Mouse (Mus musculus) midbrain, embryonic 15.5 days (tissue): Measurements from ENCODE around the gene Plppr1. TPM values are rescaled to one million over a fixed set of nuclear protein-coding genes. Genes with fewer than 3 reads are reported as not detected.

Source experiments
- ATAC-seq: fragments of 200-750 bp; cut with Nextera tagmentation; replicated peaks from 2 replicates; pipeline ENCODE4 v1.8.0; 2017; ENCODE audit warnings: moderate TSS enrichment
- H3K27ac ChIP-seq: fragments of 300-500 bp; sonication (generic); 2 replicates; pipeline ENCODE4 v1.5.1; 2015; ENCODE audit warnings: mild to moderate bottlenecking, inconsistent platforms
- H3K27me3 ChIP-seq: fragments of 300-500 bp; sonication (generic); replicated peaks from 2 replicates; pipeline ENCODE4 v1.6.1; 2015; ENCODE audit warnings: inconsistent platforms
- H3K36me3 ChIP-seq: fragments of 300-500 bp; sonication (generic); replicated peaks from 2 replicates; pipeline ENCODE4 v1.6.1; 2015; ENCODE audit warnings: inconsistent platforms
- H3K4me1 ChIP-seq: fragments of 300-500 bp; sonication (generic); 2 replicates; pipeline ENCODE4 v1.6.1; 2015; ENCODE audit warnings: inconsistent platforms
- H3K4me2 ChIP-seq: fragments of 300-500 bp; sonication (generic); 2 replicates; pipeline ENCODE4 v1.6.1; 2015; ENCODE audit warnings: inconsistent platforms, mild to moderate bottlenecking, moderate library complexity
- H3K4me3 ChIP-seq: fragments of 300-500 bp; sonication (generic); 2 replicates; pipeline ENCODE4 v1.5.1; 2015; ENCODE audit warnings: mild to moderate bottlenecking, inconsistent platforms
- H3K9ac ChIP-seq: fragments of 300-500 bp; sonication (generic); 2 replicates; pipeline ENCODE4 v1.6.1; 2015; ENCODE audit warnings: mild to moderate bottlenecking, inconsistent platforms
- H3K9me3 ChIP-seq: fragments of 300-500 bp; sonication (generic); 2 replicates; pipeline ENCODE4 v1.6.1; 2016; ENCODE audit warnings: inconsistent platforms
- WGBS: fragments of 180-500 bp; shearing (Covaris S2); methylation state at CpG from one replicate; pipeline ENCODE4 v1.1.7; 2015; ENCODE audit warnings: mixed read lengths; 5-methylcytosine and 5-hydroxymethylcytosine counted together
- polyA plus RNA-seq: library from polyadenylated mRNA; unstranded; fragments of >200 nt; fragmentation: Nextera tagmentation; extraction: Ambion mirVana; gene quantifications from 2 replicates; pipeline ENCODE4 v1.2.1, GENCODE M21; 2015

The Plppr1 gene
- polyA plus RNA-seq, 1 experiment from 2014 or later = 57.7 TPM

- Histone ChIP-seq H3K27ac (no peak overlapping the region), H3K27me3 (no peaks in the 10 kb centered on the region), H3K9ac (no peak overlapping the region), H3K4me3 (no peak overlapping the region), H3K4me2 (no peak overlapping the region), H3K36me3 (no peaks in the 10 kb centered on the region), H3K4me1 (peaks cover 14% of the 10 kb centered on the region), H3K9me3 (no peaks in the 10 kb centered on the region)
- WGBS = 7% methylated on average over 1 of the region's 1 CpGs
- ATAC-seq = 0 out of 2 replicates have a peak, but pooled peaks have one; percentile 30
Measured at GRCm38 (mm10) chr4:49079399-49079798, 20.3 kb downstream of the Plppr1 start.

- no peak overlapping the region for H3K4me2 ChIP-seq
- WGBS = 18% methylated on average over 3 of the region's 3 CpGs
- no peak overlapping the region for H3K9ac ChIP-seq
- H3K27me3 ChIP-seq = no peaks in the 10 kb centered on the region
- H3K4me3 ChIP-seq = no peak overlapping the region
- H3K9me3 ChIP-seq = no peaks in the 10 kb centered on the region
- peaks cover 8% of the 10 kb centered on the region; the same call in 1 of the 2 replicates for H3K4me1 ChIP-seq
- H3K36me3 ChIP-seq = no peaks in the 10 kb centered on the region
- no peak overlapping the region for H3K27ac ChIP-seq
- no peak for ATAC-seq
Measured at GRCm38 (mm10) chr4:49088205-49088604, 29.1 kb downstream of the Plppr1 start.

GRCm38 (mm10) chr4:49090461-49090860 is 31.4 kb downstream of the Plppr1 start:
- H3K27ac ChIP-seq = no peak overlapping the region
- H3K36me3 ChIP-seq = no peaks in the 10 kb centered on the region
- H3K4me3 ChIP-seq = no peak overlapping the region
- no peaks in the 10 kb centered on the region for H3K9me3 ChIP-seq
- no peak for ATAC-seq
- H3K27me3 ChIP-seq = no peaks in the 10 kb centered on the region
- WGBS = 93% methylated on average over 1 of the region's 1 CpGs
- no peak overlapping the region for H3K4me2 ChIP-seq
- peaks cover 8% of the 10 kb centered on the region; the same call in 1 of the 2 replicates for H3K4me1 ChIP-seq
- H3K9ac ChIP-seq = no peak overlapping the region

GRCm38 (mm10) chr4:49099448-49099847 is 40.4 kb downstream of the Plppr1 start:
- H3K9ac ChIP-seq = no peak overlapping the region
- ATAC-seq = no peak
- 81% methylated on average over 2 of the region's 2 CpGs for WGBS
- H3K4me1 ChIP-seq = peaks cover 13% of the 10 kb centered on the region
- no peaks in the 10 kb centered on the region for H3K27me3 ChIP-seq
- no peak overlapping the region for H3K4me3 ChIP-seq
- H3K36me3 ChIP-seq = no peaks in the 10 kb centered on the region
- H3K27ac ChIP-seq = no peak overlapping the region
- no peaks in the 10 kb centered on the region for H3K9me3 ChIP-seq
- H3K4me2 ChIP-seq = no peak overlapping the region

GRCm38 (mm10) chr4:49101934-49102768 is 43.1 kb downstream of the Plppr1 start:
- Histone ChIP-seq H3K27ac (peak overlapping the region; percentile 45), H3K9me3 (no peaks in the 10 kb centered on the region), H3K4me1 (peaks cover 13% of the 10 kb centered on the region), H3K4me3 (no peak overlapping the region), H3K36me3 (no peaks in the 10 kb centered on the region), H3K4me2 (no peak overlapping the region), H3K9ac (no peak overlapping the region), H3K27me3 (no peaks in the 10 kb centered on the region)
- 15% methylated on average over 7 of the region's 7 CpGs for WGBS
- ATAC-seq = no peak

- Histone ChIP-seq H3K36me3 (no peaks in the 10 kb centered on the region), H3K4me2 (no peak overlapping the region), H3K9me3 (no peaks in the 10 kb centered on the region), H3K4me3 (no peak overlapping the region), H3K27ac (peak overlapping the region; percentile 45; the same call in 1 of the 2 replicates), H3K9ac (no peak overlapping the region), H3K27me3 (no peaks in the 10 kb centered on the region), H3K4me1 (peaks cover 13% of the 10 kb centered on the region)
- ATAC-seq = no peak
- WGBS = 40% methylated on average over 4 of the region's 4 CpGs
Measured at GRCm38 (mm10) chr4:49102769-49103193, 43.7 kb downstream of the Plppr1 start.

- WGBS = 91% methylated on average over 8 of the region's 8 CpGs
- Histone ChIP-seq H3K27me3 (no peaks in the 10 kb centered on the region), H3K4me2 (no peak overlapping the region), H3K27ac (no peak overlapping the region), H3K4me3 (no peak overlapping the region), H3K36me3 (no peaks in the 10 kb centered on the region), H3K9me3 (no peaks in the 10 kb centered on the region), H3K9ac (no peak overlapping the region), H3K4me1 (peaks cover 20% of the 10 kb centered on the region)
- no peak for ATAC-seq
Measured at GRCm38 (mm10) chr4:49104860-49105259, 45.8 kb downstream of the Plppr1 start.

GRCm38 (mm10) chr4:49107895-49108294 is 48.8 kb downstream of the Plppr1 start:
- Histone ChIP-seq H3K4me2 (no peak overlapping the region), H3K4me3 (no peak overlapping the region), H3K4me1 (peaks cover 11% of the 10 kb centered on the region), H3K9ac (no peak overlapping the region), H3K27me3 (no peaks in the 10 kb centered on the region), H3K36me3 (no peaks in the 10 kb centered on the region), H3K9me3 (no peaks in the 10 kb centered on the region), H3K27ac (no peak overlapping the region)
- 91% methylated on average over 4 of the region's 4 CpGs for WGBS
- ATAC-seq = no peak

GRCm38 (mm10) chr4:49108371-49108770 is 49.3 kb downstream of the Plppr1 start:
- no peaks in the 10 kb centered on the region for H3K36me3 ChIP-seq
- H3K27ac ChIP-seq = no peak overlapping the region
- no peak overlapping the region for H3K9ac ChIP-seq
- H3K4me2 ChIP-seq = no peak overlapping the region
- H3K4me1 ChIP-seq = peaks cover 11% of the 10 kb centered on the region
- ATAC-seq = no peak
- H3K27me3 ChIP-seq = no peaks in the 10 kb centered on the region
- H3K9me3 ChIP-seq = no peaks in the 10 kb centered on the region
- H3K4me3 ChIP-seq = no peak overlapping the region
- WGBS = 66% methylated on average over 8 of the region's 8 CpGs

- H3K9me3 ChIP-seq = no peaks in the 10 kb centered on the region
- H3K36me3 ChIP-seq = no peaks in the 10 kb centered on the region
- no peak overlapping the region for H3K4me3 ChIP-seq
- H3K4me2 ChIP-seq = no peak overlapping the region
- H3K4me1 ChIP-seq = peaks cover 11% of the 10 kb centered on the region
- no peaks in the 10 kb centered on the region for H3K27me3 ChIP-seq
- no peak overlapping the region for H3K9ac ChIP-seq
- H3K27ac ChIP-seq = no peak overlapping the region
- peak; percentile 51; the same call in 1 of the 2 replicates for ATAC-seq
- 28% methylated on average over 5 of the region's 5 CpGs for WGBS
Measured at GRCm38 (mm10) chr4:49109989-49110388, 50.9 kb downstream of the Plppr1 start.

- H3K27ac ChIP-seq = no peak overlapping the region
- H3K9me3 ChIP-seq = no peaks in the 10 kb centered on the region
- H3K9ac ChIP-seq = no peak overlapping the region
- no peaks in the 10 kb centered on the region for H3K36me3 ChIP-seq
- WGBS = 88% methylated on average over 2 of the region's 2 CpGs
- no peaks in the 10 kb centered on the region for H3K4me1 ChIP-seq
- no peak overlapping the region for H3K4me2 ChIP-seq
- ATAC-seq = no peak
- H3K27me3 ChIP-seq = no peaks in the 10 kb centered on the region
- no peak overlapping the region for H3K4me3 ChIP-seq
Measured at GRCm38 (mm10) chr4:49118842-49119241, 59.8 kb downstream of the Plppr1 start.

GRCm38 (mm10) chr4:49144798-49145197 is 85.7 kb downstream of the Plppr1 start:
- 85% methylated on average over 4 of the region's 4 CpGs for WGBS
- Histone ChIP-seq H3K27me3 (no peaks in the 10 kb centered on the region), H3K36me3 (no peaks in the 10 kb centered on the region), H3K4me3 (no peak overlapping the region), H3K4me1 (no peaks in the 10 kb centered on the region), H3K4me2 (no peak overlapping the region), H3K9me3 (no peaks in the 10 kb centered on the region), H3K9ac (no peak overlapping the region), H3K27ac (no peak overlapping the region)
- ATAC-seq = no peak

GRCm38 (mm10) chr4:49148775-49149174 is 89.7 kb downstream of the Plppr1 start:
- no peak overlapping the region for H3K27ac ChIP-seq
- no peaks in the 10 kb centered on the region for H3K4me1 ChIP-seq
- WGBS = 81% methylated on average over 2 of the region's 2 CpGs
- H3K36me3 ChIP-seq = no peaks in the 10 kb centered on the region
- H3K4me3 ChIP-seq = no peak overlapping the region
- no peak for ATAC-seq
- H3K9ac ChIP-seq = no peak overlapping the region
- H3K4me2 ChIP-seq = no peak overlapping the region
- H3K9me3 ChIP-seq = no peaks in the 10 kb centered on the region
- H3K27me3 ChIP-seq = no peaks in the 10 kb centered on the region
